Mouse (Mus musculus): Measurements from ENCODE around the gene Lrr1. TPM values are rescaled to one million over a fixed set of nuclear protein-coding genes. Genes with fewer than 3 reads are reported as not detected.

Gene Lrr1
- polyA plus RNA-seq (2012; rRNA removed), result 6.5 and 11.1 TPM in 2 replicates

DNA sequence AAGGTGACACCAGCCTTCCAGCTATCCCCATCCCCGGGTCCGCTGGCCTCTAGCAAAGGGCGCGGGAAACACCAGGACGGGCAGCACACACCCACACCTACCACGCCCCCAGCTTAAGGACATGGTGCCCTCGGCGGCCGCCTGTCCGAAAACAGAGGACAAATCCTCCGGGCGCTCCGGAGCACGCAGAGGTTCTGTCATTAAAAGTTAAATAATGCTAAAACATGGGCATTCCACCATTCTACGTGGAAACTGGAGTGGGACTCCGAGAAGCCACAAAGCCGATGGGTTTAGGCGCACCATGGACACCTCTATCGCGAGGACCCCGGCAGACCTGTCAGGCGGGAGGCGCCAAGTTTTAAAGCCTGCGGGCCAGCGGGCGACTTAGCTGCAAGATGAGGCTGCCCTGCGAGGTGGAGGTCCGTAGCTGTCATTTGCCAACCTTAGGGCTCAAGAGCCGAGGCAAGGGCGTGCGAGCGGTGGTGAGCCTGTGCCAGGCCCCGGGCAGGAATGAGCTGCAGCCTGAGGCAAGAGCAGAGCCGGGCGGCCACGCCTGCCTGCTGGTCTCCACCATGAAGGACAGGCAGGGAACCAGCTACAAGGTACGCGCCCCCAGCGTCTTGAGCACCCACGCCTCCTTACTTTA, at the start of gene Lrr1:
Gene Lrr1, plus strand, starts transcription at position 354 of the 646 bp plus-strand sequence.
- WGBS, result under 1% methylated on average over 40 of the region's 40 CpGs
- DNase-seq, result peak; percentile 84

DNA sequence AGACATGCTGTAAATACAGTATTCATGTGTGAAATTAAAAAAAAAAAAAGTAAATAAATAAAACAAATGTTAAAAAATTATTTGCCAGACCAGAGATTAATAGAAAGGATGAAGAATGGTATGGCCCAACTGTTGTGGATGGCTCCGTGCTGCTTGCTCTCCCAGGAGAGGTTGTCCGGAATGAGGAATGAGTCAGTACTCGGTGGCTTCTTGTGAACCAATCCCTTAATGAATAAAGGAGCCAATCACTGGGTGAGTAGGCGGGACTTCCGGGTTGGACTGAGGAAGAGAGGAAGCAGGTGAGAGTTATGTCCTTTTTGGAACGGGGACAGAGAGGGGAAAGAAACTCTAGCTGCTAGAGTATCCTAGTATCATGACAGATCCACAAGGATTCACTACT, 48.7 kb upstream of the Lrr1 start:
- H3K4me1 ChIP-seq (replicated peaks; ENCODE audit: control insufficient read depth, insufficient read depth, low read length), result no peaks in the 10 kb centered on the region
- no peak overlapping the region for H3K4me3 ChIP-seq (ENCODE audit: control insufficient read depth, insufficient read depth, low read length)
- DNase-seq, result no peak
- H3K27ac ChIP-seq (ENCODE audit: control insufficient read depth, insufficient read depth, low read length), result no peak overlapping the region
- TF ChIP-seq POLR2A (IDR thresholded peaks at IDR 0.05; ENCODE audit: control insufficient read depth, extremely low read depth, insufficient read depth, low read length, poor library complexity) (no peak), CTCF (IDR thresholded peaks at IDR 0.05; ENCODE audit: borderline replicate concordance, control insufficient read depth, extremely low read depth, insufficient read depth, low read length, poor library complexity) (no peak)
- no peaks in the 10 kb centered on the region for H3K27me3 ChIP-seq (ENCODE audit: control insufficient read depth, insufficient read depth, low read length)
- H3K36me3 ChIP-seq (ENCODE audit: control insufficient read depth, insufficient read depth, low read length), result no peaks in the 10 kb centered on the region
- 90% methylated on average over 6 of the region's 6 CpGs for WGBS

More for the DNA sequence above, at the start of gene Lrr1:
- H3K4me1 ChIP-seq (replicated peaks; ENCODE audit: control insufficient read depth, insufficient read depth, low read length), result peaks cover 5% of the 10 kb centered on the region; the same call in 1 of the 2 replicates
- TF ChIP-seq CTCF (IDR thresholded peaks at IDR 0.05; ENCODE audit: borderline replicate concordance, control insufficient read depth, extremely low read depth, insufficient read depth, low read length, poor library complexity) (no peak), POLR2A (IDR thresholded peaks at IDR 0.05; ENCODE audit: control insufficient read depth, extremely low read depth, insufficient read depth, low read length, poor library complexity) (no peak; the same call in 1 of the 2 replicates)
- no peak within 1 kb of the TSS for H3K27ac ChIP-seq (ENCODE audit: control insufficient read depth, insufficient read depth, low read length)
- no peaks in the 10 kb centered on the region for H3K36me3 ChIP-seq (ENCODE audit: control insufficient read depth, insufficient read depth, low read length)
- peak within 1 kb of the TSS; percentile 56 for H3K4me3 ChIP-seq (ENCODE audit: control insufficient read depth, insufficient read depth, low read length)
- no peaks in the 10 kb centered on the region for H3K27me3 ChIP-seq (ENCODE audit: control insufficient read depth, insufficient read depth, low read length)

DNA sequence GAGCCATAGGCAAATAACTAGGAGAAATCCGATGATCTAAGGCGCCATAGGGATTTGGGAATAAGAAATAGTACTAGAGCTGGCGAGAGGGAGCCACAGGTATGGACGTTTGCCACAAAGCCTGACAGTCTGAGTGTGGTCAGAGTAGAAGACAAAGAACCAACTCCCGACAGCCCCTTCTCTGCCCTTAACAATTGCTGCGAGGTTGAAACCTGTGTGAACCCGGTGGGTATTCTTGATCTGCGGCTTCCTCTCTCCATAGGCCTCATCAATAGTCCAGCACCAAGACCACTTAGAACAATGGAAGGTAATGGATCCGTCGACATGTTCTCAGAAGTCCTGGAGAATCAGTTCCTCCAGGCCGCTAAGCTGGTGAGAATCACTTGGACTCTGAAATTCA, 45.8 kb upstream of the Lrr1 start:
- DNase-seq, result no peak
- H3K27me3 ChIP-seq (ENCODE audit: control insufficient read depth, insufficient read depth, low read length), result no peaks in the 10 kb centered on the region
- no peaks in the 10 kb centered on the region for H3K36me3 ChIP-seq (ENCODE audit: control insufficient read depth, insufficient read depth, low read length)
- H3K4me3 ChIP-seq (ENCODE audit: control insufficient read depth, insufficient read depth, low read length), result no peak overlapping the region
- no peaks in the 10 kb centered on the region for H3K4me1 ChIP-seq (replicated peaks; ENCODE audit: control insufficient read depth, insufficient read depth, low read length)
- no peak for TF ChIP-seq POLR2A (IDR thresholded peaks at IDR 0.05; ENCODE audit: control insufficient read depth, extremely low read depth, insufficient read depth, low read length, poor library complexity)
- TF ChIP-seq CTCF (IDR thresholded peaks at IDR 0.05; ENCODE audit: borderline replicate concordance, control insufficient read depth, extremely low read depth, insufficient read depth, low read length, poor library complexity), result no peak
- H3K27ac ChIP-seq (ENCODE audit: control insufficient read depth, insufficient read depth, low read length), result no peak overlapping the region
- WGBS, result 90% methylated on average over 11 of the region's 11 CpGs

DNA sequence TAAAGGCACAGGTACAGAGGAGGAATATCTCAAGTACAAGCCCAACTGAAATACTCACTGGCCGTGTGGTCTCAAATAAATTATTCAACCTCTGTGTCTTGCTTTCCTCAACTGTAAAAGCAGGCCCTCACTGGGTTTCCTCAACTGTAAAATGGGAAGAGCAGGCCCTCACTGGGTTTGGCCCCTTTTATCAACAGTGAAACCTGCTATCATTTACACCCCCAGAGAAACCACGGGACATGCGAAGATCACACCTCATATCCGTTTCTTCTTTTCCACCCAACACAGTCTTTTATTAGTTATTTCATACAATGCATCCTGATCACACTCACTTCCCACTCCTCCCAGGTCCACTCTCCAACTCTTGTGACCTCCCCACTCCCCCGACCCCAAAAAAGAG, 43.5 kb upstream of the Lrr1 start:
- Histone ChIP-seq H3K27ac (ENCODE audit: control insufficient read depth, insufficient read depth, low read length) (no peak overlapping the region), H3K27me3 (ENCODE audit: control insufficient read depth, insufficient read depth, low read length) (no peaks in the 10 kb centered on the region), H3K4me1 (replicated peaks; ENCODE audit: control insufficient read depth, insufficient read depth, low read length) (peaks cover 2% of the 10 kb centered on the region; the same call in 1 of the 2 replicates), H3K36me3 (ENCODE audit: control insufficient read depth, insufficient read depth, low read length) (no peaks in the 10 kb centered on the region), H3K4me3 (ENCODE audit: control insufficient read depth, insufficient read depth, low read length) (no peak overlapping the region)
- 87% methylated on average over 5 of the region's 5 CpGs for WGBS
- no peak for DNase-seq
- TF ChIP-seq CTCF (IDR thresholded peaks at IDR 0.05; ENCODE audit: borderline replicate concordance, control insufficient read depth, extremely low read depth, insufficient read depth, low read length, poor library complexity) (no peak), POLR2A (IDR thresholded peaks at IDR 0.05; ENCODE audit: control insufficient read depth, extremely low read depth, insufficient read depth, low read length, poor library complexity) (no peak)

DNA sequence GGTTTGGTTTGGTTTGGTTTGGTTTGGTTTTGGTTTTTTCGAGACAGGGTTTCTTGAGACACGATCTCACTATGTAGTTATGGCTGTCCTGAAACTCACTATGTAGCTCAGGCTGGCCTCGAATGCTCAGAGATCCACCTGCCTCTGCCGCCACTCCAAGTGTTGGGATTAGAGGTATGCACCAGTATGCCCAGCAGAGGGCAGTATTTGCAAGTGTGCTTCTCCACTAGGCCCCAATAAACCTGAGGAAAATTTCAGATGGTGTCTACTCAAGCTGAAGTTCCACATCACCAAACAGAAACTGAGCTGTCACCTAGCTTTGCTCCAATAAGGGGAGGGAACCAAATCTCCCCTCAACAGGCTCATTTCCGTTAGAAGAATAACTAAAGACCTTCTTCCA, 41.4 kb upstream of the Lrr1 start:
- peaks cover 7% of the 10 kb centered on the region; the same call in 1 of the 2 replicates for H3K4me1 ChIP-seq (replicated peaks; ENCODE audit: control insufficient read depth, insufficient read depth, low read length)
- no peaks in the 10 kb centered on the region for H3K36me3 ChIP-seq (ENCODE audit: control insufficient read depth, insufficient read depth, low read length)
- H3K27me3 ChIP-seq (ENCODE audit: control insufficient read depth, insufficient read depth, low read length), result no peaks in the 10 kb centered on the region
- H3K4me3 ChIP-seq (ENCODE audit: control insufficient read depth, insufficient read depth, low read length), result no peak overlapping the region
- WGBS, result 89% methylated on average over 5 of the region's 5 CpGs
- no peak overlapping the region for H3K27ac ChIP-seq (ENCODE audit: control insufficient read depth, insufficient read depth, low read length)
- TF ChIP-seq CTCF (IDR thresholded peaks at IDR 0.05; ENCODE audit: borderline replicate concordance, control insufficient read depth, extremely low read depth, insufficient read depth, low read length, poor library complexity) (0 out of 2 replicates have a peak, but pooled peaks have one; percentile 29), POLR2A (IDR thresholded peaks at IDR 0.05; ENCODE audit: control insufficient read depth, extremely low read depth, insufficient read depth, low read length, poor library complexity) (no peak)
- DNase-seq, result peak; percentile 39

DNA sequence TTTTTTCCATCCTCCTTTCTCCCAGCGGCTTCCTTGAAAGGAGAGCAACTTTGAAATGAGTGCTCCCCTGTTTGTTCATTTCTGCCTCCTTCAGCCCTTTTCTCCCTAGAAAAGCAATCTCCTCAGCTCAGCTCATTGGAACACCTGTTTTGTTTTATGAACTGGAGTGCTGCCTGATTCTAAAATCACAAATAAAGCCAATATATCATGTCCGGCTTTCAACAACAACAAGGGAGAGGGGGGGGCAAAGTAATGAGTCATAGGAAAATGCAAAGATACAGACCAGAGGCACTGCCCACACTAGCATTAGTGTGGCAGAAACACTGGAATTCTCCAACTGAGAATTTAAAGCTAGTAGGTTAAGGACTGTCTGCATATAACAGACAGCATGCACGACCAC, 41.0 kb upstream of the Lrr1 start:
- Histone ChIP-seq H3K4me3 (ENCODE audit: control insufficient read depth, insufficient read depth, low read length) (no peak overlapping the region), H3K36me3 (ENCODE audit: control insufficient read depth, insufficient read depth, low read length) (no peaks in the 10 kb centered on the region), H3K27me3 (ENCODE audit: control insufficient read depth, insufficient read depth, low read length) (no peaks in the 10 kb centered on the region), H3K27ac (ENCODE audit: control insufficient read depth, insufficient read depth, low read length) (no peak overlapping the region), H3K4me1 (replicated peaks; ENCODE audit: control insufficient read depth, insufficient read depth, low read length) (peaks cover 7% of the 10 kb centered on the region; the same call in 1 of the 2 replicates)
- no peak for TF ChIP-seq CTCF (IDR thresholded peaks at IDR 0.05; ENCODE audit: borderline replicate concordance, control insufficient read depth, extremely low read depth, insufficient read depth, low read length, poor library complexity)
- no peak for TF ChIP-seq POLR2A (IDR thresholded peaks at IDR 0.05; ENCODE audit: control insufficient read depth, extremely low read depth, insufficient read depth, low read length, poor library complexity)
- DNase-seq, result no peak
- WGBS, result 91% methylated on average over 3 of the region's 3 CpGs

Measured in thymus, adult 2 months (tissue).